Mouse (Mus musculus): ENCODE results near the gene Homer1.

- TF ChIP-seq POLR2A (IDR thresholded peaks at IDR 0.05; ENCODE audit: insufficient read depth, low read length): no peak
- TF ChIP-seq EP300 (IDR thresholded peaks at IDR 0.05; ENCODE audit: insufficient read depth, low read depth, low read length): no peak
- no peak for TF ChIP-seq CTCF (IDR thresholded peaks at IDR 0.05; ENCODE audit: low read depth, low read length)
Observed at GRCm38 (mm10) chr13:93440167-93440566, 140.7 kb downstream of the Homer1 start.

All from ES-Bruce4 (cell line).